8 mouse cellular contexts compared by ENCODE assay signal in the genomic region with DNA sequence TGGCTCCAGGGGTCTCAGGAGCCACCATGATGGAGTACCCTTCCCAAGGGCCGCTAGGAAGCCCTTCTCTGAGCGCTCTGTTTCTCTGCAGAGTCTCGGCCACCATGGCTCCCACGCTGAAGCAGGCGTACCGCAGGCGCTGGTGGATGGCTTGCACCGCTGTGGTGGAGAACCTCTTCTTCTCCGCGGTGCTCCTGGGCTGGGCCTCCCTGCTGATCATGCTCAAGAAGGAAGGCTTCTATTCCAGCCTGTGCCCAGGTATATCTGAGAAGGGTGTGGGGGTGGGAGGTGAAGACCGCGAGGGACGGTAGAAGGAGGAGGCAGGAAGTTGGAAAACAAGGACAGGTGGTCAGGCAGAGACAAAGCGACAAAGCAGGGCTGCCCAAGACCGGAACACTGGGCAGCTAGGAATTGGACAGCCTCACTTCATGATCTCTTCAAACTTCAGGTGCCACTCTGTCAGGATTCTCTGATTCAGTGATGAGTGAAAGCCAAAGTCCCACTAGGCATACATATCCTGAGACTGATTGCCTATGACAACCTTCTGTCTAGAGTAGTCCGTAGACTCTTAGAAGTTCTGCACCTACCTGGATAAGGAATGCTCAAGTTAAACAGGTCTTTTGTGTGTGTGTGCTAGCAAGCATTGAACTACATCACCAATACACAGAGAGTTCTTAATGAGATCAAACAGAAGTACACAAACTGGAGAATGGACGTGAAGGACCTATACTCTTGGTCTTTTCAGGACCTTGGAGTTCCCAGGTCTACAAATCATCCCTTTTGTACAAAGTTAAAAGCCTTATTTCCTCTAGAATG. TPM values are rescaled to one million over a fixed set of nuclear protein-coding genes. Genes with fewer than 3 reads are reported as not detected.
DNase-seq lines count a peak whose midpoint lies in the region; ATAC-seq lines count a peak whose summit lies in the region.

No protein-coding gene starts in this region.

- peak overlapping the region; percentile 79 for H3K9ac ChIP-seq in kidney, embryonic 16.5 days (replicated peaks; ENCODE audit: low read length)
- peak overlapping the region; percentile 67 for H3K9ac ChIP-seq in midbrain, embryonic 16.5 days (ENCODE audit: low read depth, low read length)

- H3K9me3 ChIP-seq in kidney, embryonic 16.5 days (ENCODE audit: low read length), result no peaks in the 10 kb centered on the region
- no peaks in the 10 kb centered on the region for H3K9me3 ChIP-seq in embryonic facial prominence, embryonic 10.5 days
- H3K9me3 ChIP-seq in midbrain, embryonic 16.5 days (replicated peaks; ENCODE audit: control insufficient read depth, low read length, poor library complexity, severe bottlenecking), result no peaks in the 10 kb centered on the region

- DNase-seq in kidney, postnatal 14 days, result no peak
- DNase-seq in embryonic facial prominence, embryonic 10.5 days (ENCODE audit: low spot score), result no peak
- peak; percentile 18 for DNase-seq in induced T-regulatory cell, adult 2 months (ENCODE audit: low read depth)
- DNase-seq in urinary bladder, postnatal 4 days (ENCODE audit: low spot score in 2 of 2), result no peak
- no peak for DNase-seq in left cerebral cortex, adult 11 months (ENCODE audit: low spot score)
- DNase-seq in gastrocnemius, adult 8-10 months (ENCODE audit: low spot score in 2 of 2), result no peak

- H3K27ac ChIP-seq in kidney, embryonic 16.5 days (ENCODE audit: low read length), result peak overlapping the region; percentile 90
- peak overlapping the region; percentile 96 for H3K27ac ChIP-seq in embryonic facial prominence, embryonic 10.5 days (replicated peaks)
- H3K27ac ChIP-seq in midbrain, embryonic 16.5 days (ENCODE audit: low read length), result no peak overlapping the region

- WGBS in kidney, embryonic 16.5 days, result 6% methylated on average over 17 of the region's 17 CpGs
- WGBS in embryonic facial prominence, embryonic 10.5 days, result 7% methylated on average over 17 of the region's 17 CpGs
- 8% methylated on average over 17 of the region's 17 CpGs for WGBS in midbrain, embryonic 16.5 days

- H3K36me3 ChIP-seq in kidney, embryonic 16.5 days (ENCODE audit: insufficient read depth, low read length), result no peaks in the 10 kb centered on the region
- peaks cover 24% of the 10 kb centered on the region for H3K36me3 ChIP-seq in embryonic facial prominence, embryonic 10.5 days (replicated peaks)
- H3K36me3 ChIP-seq in midbrain, embryonic 16.5 days (ENCODE audit: control insufficient read depth, insufficient read depth, low read length), result no peaks in the 10 kb centered on the region

- H3K4me3 ChIP-seq in kidney, embryonic 16.5 days (ENCODE audit: low read length), result peak overlapping the region; percentile 67
- H3K4me3 ChIP-seq in embryonic facial prominence, embryonic 10.5 days, result peak overlapping the region; percentile 85
- peak overlapping the region; percentile 61 for H3K4me3 ChIP-seq in midbrain, embryonic 16.5 days (ENCODE audit: low read depth, low read length)

- H3K4me2 ChIP-seq in kidney, embryonic 16.5 days (replicated peaks; ENCODE audit: low read depth, low read length), result peak overlapping the region; percentile 84
- H3K4me2 ChIP-seq in midbrain, embryonic 16.5 days (ENCODE audit: low read length), result peak overlapping the region; percentile 100

- H3K4me1 ChIP-seq in kidney, embryonic 16.5 days (ENCODE audit: insufficient read depth, low read length), result peaks cover 26% of the 10 kb centered on the region
- peaks cover 50% of the 10 kb centered on the region for H3K4me1 ChIP-seq in embryonic facial prominence, embryonic 10.5 days
- H3K4me1 ChIP-seq in midbrain, embryonic 16.5 days (ENCODE audit: control insufficient read depth, insufficient read depth, low read length), result peaks cover 19% of the 10 kb centered on the region

- peaks cover 11% of the 10 kb centered on the region; the same call in 1 of the 2 replicates for H3K27me3 ChIP-seq in kidney, embryonic 16.5 days (ENCODE audit: insufficient read depth, low read length)
- H3K27me3 ChIP-seq in embryonic facial prominence, embryonic 10.5 days (replicated peaks; ENCODE audit: low read depth, poor library complexity, severe bottlenecking), result peaks cover 18% of the 10 kb centered on the region
- H3K27me3 ChIP-seq in midbrain, embryonic 16.5 days (ENCODE audit: control insufficient read depth, insufficient read depth, low read depth, low read length), result peaks cover 48% of the 10 kb centered on the region

- peak; percentile 10 for ATAC-seq in kidney, embryonic 16.5 days (ENCODE audit: low FRiP score, low TSS enrichment)
- ATAC-seq in midbrain, embryonic 16.5 days, result peak; percentile 14; the same call in 1 of the 2 replicates

RNA-seq across cellular contexts. Expression of a gene that starts 2.3 kb away (rescaled TPM):
- polyA plus RNA-seq in kidney, embryonic 16.5 days (2015; fragmentation: Nextera tagmentation; extraction: Ambion mirVana), result 15.6 and 17.8 TPM in 2 replicates
- 30.4 and 35.4 TPM in 2 replicates for polyA plus RNA-seq in embryonic facial prominence, embryonic 10.5 days (2016; fragmentation: Nextera tagmentation; extraction: Ambion mirVana)
- 0.73 and 0.91 TPM in 2 replicates for polyA plus RNA-seq in midbrain, embryonic 16.5 days (2015; fragmentation: Nextera tagmentation; extraction: Ambion mirVana)
- total RNA-seq in gastrocnemius, adult 8-10 months (2022), result 10 to 100 TPM in 3 of 4 experiments, 1 to 10 TPM in 1; 8.0 to 28.2 (median 14.4) TPM

RNA-seq across cellular contexts. Expression of a gene that starts 14.2 kb away (rescaled TPM):
- polyA plus RNA-seq in kidney, embryonic 16.5 days (2015; fragmentation: Nextera tagmentation; extraction: Ambion mirVana), result 60.1 and 66.6 TPM in 2 replicates
- 64.9 and 65.8 TPM in 2 replicates for polyA plus RNA-seq in embryonic facial prominence, embryonic 10.5 days (2016; fragmentation: Nextera tagmentation; extraction: Ambion mirVana)
- 69.8 and 75.2 TPM in 2 replicates for polyA plus RNA-seq in midbrain, embryonic 16.5 days (2015; fragmentation: Nextera tagmentation; extraction: Ambion mirVana)
- total RNA-seq in gastrocnemius, adult 8-10 months (2022), result 10 to 100 TPM; 37.9 to 51.4 (median 45.5) TPM

RNA-seq across cellular contexts. Expression of a gene that starts 18.5 kb away (rescaled TPM):
- 0.19 and 0.26 TPM in 2 replicates for polyA plus RNA-seq in kidney, embryonic 16.5 days (2015; fragmentation: Nextera tagmentation; extraction: Ambion mirVana)
- 0.21 and 0.27 TPM in 2 replicates for polyA plus RNA-seq in embryonic facial prominence, embryonic 10.5 days (2016; fragmentation: Nextera tagmentation; extraction: Ambion mirVana)
- not detected in 2 replicates for polyA plus RNA-seq in midbrain, embryonic 16.5 days (2015; fragmentation: Nextera tagmentation; extraction: Ambion mirVana)
- total RNA-seq in gastrocnemius, adult 8-10 months (2022), result 10 to 100 TPM; 46.3 to 63.9 (median 59.0) TPM

RNA-seq across cellular contexts. Expression of a gene that starts 42.3 kb away (rescaled TPM):
- 44.0 and 46.9 TPM in 2 replicates for polyA plus RNA-seq in kidney, embryonic 16.5 days (2015; fragmentation: Nextera tagmentation; extraction: Ambion mirVana)
- 22.7 and 25.8 TPM in 2 replicates for polyA plus RNA-seq in embryonic facial prominence, embryonic 10.5 days (2016; fragmentation: Nextera tagmentation; extraction: Ambion mirVana)
- polyA plus RNA-seq in midbrain, embryonic 16.5 days (2015; fragmentation: Nextera tagmentation; extraction: Ambion mirVana), result 22.9 and 23.4 TPM in 2 replicates
- total RNA-seq in gastrocnemius, adult 8-10 months (2022), result 1 to 10 TPM; 1.5 to 3.5 (median 2.3) TPM

RNA-seq across cellular contexts. Expression of a gene that starts 45.6 kb away (rescaled TPM):
- polyA plus RNA-seq in kidney, embryonic 16.5 days (2015; fragmentation: Nextera tagmentation; extraction: Ambion mirVana), result 1.0 and 1.5 TPM in 2 replicates
- 2.5 and 2.6 TPM in 2 replicates for polyA plus RNA-seq in embryonic facial prominence, embryonic 10.5 days (2016; fragmentation: Nextera tagmentation; extraction: Ambion mirVana)
- 3.9 TPM in 2 replicates for polyA plus RNA-seq in midbrain, embryonic 16.5 days (2015; fragmentation: Nextera tagmentation; extraction: Ambion mirVana)
- total RNA-seq in gastrocnemius, adult 8-10 months (2022), result under 1 TPM in 3 of 4 experiments, not detected in 1; 0.19 to 0.62 (median 0.43) TPM
